Mouse (Mus musculus) induced T-regulatory cell, adult 2 months (primary cell): Measurements from ENCODE around the gene Gng10.

Experiments used
- DNase-seq: peaks from one replicate; pipeline ENCODE4 v3.0.0-alpha.2; 2012; ENCODE audit warnings: low read depth

The Gng10 gene

GRCm38 (mm10) chr4:59016922-59017321 lies 18.0 kb upstream of the Gng10 start:
- DNase-seq = no peak

GRCm38 (mm10) chr4:59034325-59034917 lies 467 bp upstream of the Gng10 start:
- no peak for DNase-seq

GRCm38 (mm10) chr4:59035786-59036350 lies 980 bp downstream of the Gng10 start:
- no peak for DNase-seq

- DNase-seq = peak; percentile 92
Measured at GRCm38 (mm10) chr4:59036490-59037127, 1.7 kb downstream of the Gng10 start.

GRCm38 (mm10) chr4:59037525-59037924 lies 2.6 kb downstream of the Gng10 start:
- peak; percentile 10 for DNase-seq

- no peak for DNase-seq
Measured at GRCm38 (mm10) chr4:59040397-59041287, 5.8 kb downstream of the Gng10 start.

- no peak for DNase-seq
Measured at GRCm38 (mm10) chr4:59043074-59043473, 8.2 kb downstream of the Gng10 start.

GRCm38 (mm10) chr4:59043891-59044290 lies 9.0 kb downstream of the Gng10 start:
- DNase-seq = no peak

GRCm38 (mm10) chr4:59047222-59047621 lies 12.3 kb downstream of the Gng10 start:
- no peak for DNase-seq

GRCm38 (mm10) chr4:59051081-59051480 lies 16.2 kb downstream of the Gng10 start:
- DNase-seq = no peak

- DNase-seq = no peak
Measured at GRCm38 (mm10) chr4:59057929-59058328, 23.0 kb downstream of the Gng10 start.

- DNase-seq = no peak
Measured at GRCm38 (mm10) chr4:59062526-59062925, 27.6 kb downstream of the Gng10 start.

GRCm38 (mm10) chr4:59069276-59069675 lies 34.4 kb downstream of the Gng10 start:
- no peak for DNase-seq

GRCm38 (mm10) chr4:59083430-59083829 lies 48.5 kb downstream of the Gng10 start:
- no peak for DNase-seq

GRCm38 (mm10) chr4:59089391-59089790 lies 54.5 kb downstream of the Gng10 start:
- no peak for DNase-seq
